In the genomic region with DNA sequence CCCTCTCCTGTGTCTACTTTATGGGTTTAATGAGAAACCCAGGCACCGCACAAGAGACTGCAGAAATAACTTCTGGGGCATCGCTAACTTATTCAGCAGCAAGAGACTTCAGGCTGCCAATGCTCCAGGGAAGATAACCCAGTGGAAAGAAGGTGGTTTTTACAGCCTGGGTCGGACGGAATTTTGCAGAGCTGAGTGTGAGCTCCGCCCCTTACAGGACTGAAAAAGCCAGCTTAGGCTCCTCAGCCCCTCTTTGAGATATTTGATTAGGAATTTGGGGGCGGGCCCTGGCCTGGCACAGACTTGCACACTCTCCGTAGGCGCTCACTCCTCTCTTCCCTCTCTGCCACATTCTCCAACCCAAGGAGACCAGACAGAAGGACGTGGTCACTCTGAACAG, we compare ENCODE assay signal across 8 mouse cellular contexts. TPM values are rescaled to one million over a fixed set of nuclear protein-coding genes. Genes with fewer than 3 reads are reported as not detected.
DNase-seq lines count a peak whose midpoint lies in the region; ATAC-seq and TF ChIP-seq lines count a peak whose summit lies in the region.

A gene (plus strand): TSS at position 83 of the 400 bp plus-strand sequence.

- TF ChIP-seq EP300 in liver, postnatal 0 days (IDR thresholded peaks at IDR 0.05; ENCODE audit: low read depth) = no peak

- peak within 1 kb of the TSS; percentile 8; the same call in 1 of the 2 replicates for H3K9ac ChIP-seq in intestine, embryonic 15.5 days
- H3K9ac ChIP-seq in neural tube, embryonic 12.5 days = no peak within 1 kb of the TSS
- H3K9ac ChIP-seq in liver, postnatal 0 days (replicated peaks) = no peak within 1 kb of the TSS

- TF ChIP-seq CTCF in liver, postnatal 0 days (IDR thresholded peaks at IDR 0.05; ENCODE audit: low read depth) = no peak

- H3K4me1 ChIP-seq in intestine, embryonic 15.5 days (replicated peaks) = peaks cover 12% of the 10 kb centered on the region
- H3K4me1 ChIP-seq in neural tube, embryonic 12.5 days = peaks cover 7% of the 10 kb centered on the region; the same call in 1 of the 2 replicates
- no peaks in the 10 kb centered on the region for H3K4me1 ChIP-seq in liver, postnatal 0 days (ENCODE audit: insufficient read depth)

- no peaks in the 10 kb centered on the region for H3K36me3 ChIP-seq in intestine, embryonic 15.5 days
- no peaks in the 10 kb centered on the region for H3K36me3 ChIP-seq in neural tube, embryonic 12.5 days
- H3K36me3 ChIP-seq in liver, postnatal 0 days (replicated peaks; ENCODE audit: insufficient read depth, low read length) = no peaks in the 10 kb centered on the region

- ATAC-seq in intestine, embryonic 15.5 days = no peak
- ATAC-seq in neural tube, embryonic 12.5 days (ENCODE audit: low FRiP score, low read depth) = no peak
- ATAC-seq in liver, postnatal 0 days = no peak

- no peaks in the 10 kb centered on the region for H3K9me3 ChIP-seq in intestine, embryonic 15.5 days
- H3K9me3 ChIP-seq in neural tube, embryonic 12.5 days = no peaks in the 10 kb centered on the region
- no peaks in the 10 kb centered on the region for H3K9me3 ChIP-seq in liver, postnatal 0 days (ENCODE audit: low read length)

- no peaks in the 10 kb centered on the region for H3K27me3 ChIP-seq in intestine, embryonic 15.5 days (replicated peaks)
- H3K27me3 ChIP-seq in neural tube, embryonic 12.5 days (replicated peaks) = no peaks in the 10 kb centered on the region
- H3K27me3 ChIP-seq in liver, postnatal 0 days (ENCODE audit: insufficient read depth, low read length) = no peaks in the 10 kb centered on the region

- H3K4me2 ChIP-seq in intestine, embryonic 15.5 days (replicated peaks) = peak within 1 kb of the TSS; percentile 24; the same call in 1 of the 2 replicates
- peak within 1 kb of the TSS; percentile 16; the same call in 1 of the 2 replicates for H3K4me2 ChIP-seq in neural tube, embryonic 12.5 days (replicated peaks)
- H3K4me2 ChIP-seq in liver, postnatal 0 days (ENCODE audit: low read depth, low read length) = no peak within 1 kb of the TSS

- WGBS in intestine, embryonic 15.5 days = 22% methylated on average over 9 of the region's 9 CpGs
- WGBS in neural tube, embryonic 12.5 days = 41% methylated on average over 9 of the region's 9 CpGs
- WGBS in liver, postnatal 0 days (ENCODE audit: insufficient replicate concordance) = 54% methylated on average over 9 of the region's 9 CpGs

- no peak for DNase-seq in adrenal gland, postnatal 10 days
- no peak for DNase-seq in adrenal gland, adult (ENCODE audit: inconsistent age in 2 of 2, low spot score in 1 of 2)
- peak; percentile 28 to 38 for DNase-seq in lung, adult 18-20 months
- no peak for DNase-seq in lung, postnatal 25 days (ENCODE audit: low spot score)
- no peak for DNase-seq in thymus, postnatal 4 days
- DNase-seq in liver, postnatal 0 days = no peak

- no peak within 1 kb of the TSS; the same call in 1 of the 2 replicates for H3K27ac ChIP-seq in intestine, embryonic 15.5 days
- no peak within 1 kb of the TSS for H3K27ac ChIP-seq in neural tube, embryonic 12.5 days
- H3K27ac ChIP-seq in liver, postnatal 0 days (ENCODE audit: low read depth) = no peak within 1 kb of the TSS

- H3K4me3 ChIP-seq in intestine, embryonic 15.5 days (replicated peaks) = no peak within 1 kb of the TSS
- no peak within 1 kb of the TSS for H3K4me3 ChIP-seq in neural tube, embryonic 12.5 days
- H3K4me3 ChIP-seq in liver, postnatal 0 days (ENCODE audit: low read depth, low read length) = no peak within 1 kb of the TSS

RNA-seq across cellular contexts. Expression of the gene that starts here (rescaled TPM):
- 10 to 100 TPM; 17.4 to 22.2 TPM for total RNA-seq in adrenal gland, postnatal 10 days (2021)
- polyA plus RNA-seq in intestine, embryonic 15.5 days (2015; fragmentation: Nextera tagmentation; extraction: Ambion mirVana) = 8.5 and 9.2 TPM in 2 replicates
- 16.8 and 20.5 TPM in 2 replicates for polyA plus RNA-seq in neural tube, embryonic 12.5 days (2016; fragmentation: Nextera tagmentation; extraction: Ambion mirVana)
- polyA plus RNA-seq in liver, postnatal 0 days (2015; fragmentation: Nextera tagmentation; extraction: Ambion mirVana) = 1.6 TPM in 2 replicates

Comparison
In these comparisons a context has a peak if more than half of its experiments do, and no peak if none do; other contexts are left out.
1. DNase-seq: peak in lung, adult 18-20 months (2 of 2); none in adrenal gland, postnatal 10 days (single experiment), adrenal gland, adult (0 of 2), lung, postnatal 25 days (single experiment), thymus, postnatal 4 days (single experiment) and liver, postnatal 0 days (single experiment).